Mouse (Mus musculus) CH12.LX (cell line): ENCODE results near the gene Ube2q1. TPM values are rescaled to one million over a fixed set of nuclear protein-coding genes. Genes with fewer than 3 reads are reported as not detected.

Experiments used
- DNase-seq: peaks from one replicate; pipeline ENCODE4 v3.0.0-alpha.2; 2013; ENCODE audit errors: extremely low read depth
- H3K27ac ChIP-seq: 2 replicates; pipeline ENCODE4 v1.5.1; 2012; ENCODE audit warnings: low read depth, mild to moderate bottlenecking, control low read depth, moderate library complexity; ENCODE audit not compliant: insufficient read depth
- H3K27me3 ChIP-seq: replicated peaks from 2 replicates; pipeline ENCODE3; 2012; ENCODE audit warnings: inconsistent platforms
- H3K36me3 ChIP-seq, 2 experiments: replicated peaks in 1 of 2; 2 replicates each; pipeline versions ENCODE3 to v1.6.1; 2012; ENCODE audit warnings: inconsistent platforms in 1 of 2, low read length in 1 of 2, mild to moderate bottlenecking in 1 of 2, mixed read lengths in 1 of 2, moderate library complexity in 1 of 2; ENCODE audit not compliant: control insufficient read depth in 1 of 2, insufficient read depth in 1 of 2
- H3K4me1 ChIP-seq, 2 experiments: 2 replicates each; pipeline ENCODE4 v1.6.1; 2012; ENCODE audit warnings: inconsistent platforms in 1 of 2, moderate library complexity in 1 of 2; ENCODE audit not compliant: insufficient read depth in 2 of 2, control insufficient read depth in 1 of 2
- H3K4me2 ChIP-seq: 2 replicates; pipeline ENCODE4 v1.6.1; 2012; ENCODE audit warnings: low read depth, mild to moderate bottlenecking, control low read depth; ENCODE audit not compliant: poor library complexity, insufficient read depth, severe bottlenecking
- H3K4me3 ChIP-seq, 3 experiments: fragments of 150-350 bp in 1 of 3; sonication (generic) in 1 of 3; replicated peaks in 1 of 3; 2 replicates each; pipeline versions ENCODE3 to v1.5.1; 2011 to 2012; ENCODE audit warnings: low read depth in 2 of 3, low read length in 2 of 3, mild to moderate bottlenecking in 2 of 3, moderate library complexity in 2 of 3, control low read depth in 1 of 3, improper control_type of control experiment in 1 of 3, inconsistent platforms in 1 of 3, mixed read lengths in 1 of 3; ENCODE audit not compliant: poor library complexity in 1 of 3
- H3K79me2 ChIP-seq: replicated peaks from 2 replicates; pipeline ENCODE4 v1.6.1; 2012; ENCODE audit warnings: mild to moderate bottlenecking, moderate library complexity; ENCODE audit not compliant: control insufficient read depth, poor library complexity, insufficient read depth, severe bottlenecking; ENCODE audit errors: extremely low read depth
- H3K9ac ChIP-seq: 2 replicates; pipeline ENCODE4 v1.6.1; 2012; ENCODE audit warnings: low read depth, mild to moderate bottlenecking, control low read depth, moderate library complexity; ENCODE audit not compliant: insufficient read depth
- H3K9me3 ChIP-seq: replicated peaks from 2 replicates; pipeline ENCODE3; 2012; ENCODE audit warnings: low read length, inconsistent platforms, mixed read lengths
- E2F4 ChIP-seq: IDR thresholded peaks from 2 replicates; pipeline ENCODE4 v1.6.1; 2011; ENCODE audit warnings: low read depth, low read length, improper control_type of control experiment; ENCODE audit not compliant: insufficient replicate concordance
- EP300 ChIP-seq: IDR thresholded peaks from 2 replicates; pipeline ENCODE4 v1.6.1; 2011; ENCODE audit warnings: low read length, improper control_type of control experiment
- JUND ChIP-seq: conservative IDR thresholded peaks from 2 replicates; pipeline ENCODE4 v1.6.1; 2011; ENCODE audit warnings: low read depth, low read length, improper control_type of control experiment
- KAT2A ChIP-seq: IDR thresholded peaks from 2 replicates; pipeline ENCODE4 v1.6.1; 2012; ENCODE audit warnings: low read length, improper control_type of control experiment, inconsistent platforms; ENCODE audit not compliant: insufficient replicate concordance
- MAFK ChIP-seq: IDR thresholded peaks from 2 replicates; pipeline ENCODE4 v1.6.1; 2011; ENCODE audit warnings: low read length, improper control_type of control experiment; ENCODE audit not compliant: insufficient replicate concordance
- MAX ChIP-seq: IDR thresholded peaks from 2 replicates; pipeline ENCODE4 v1.6.1; 2011; ENCODE audit warnings: low read length, improper control_type of control experiment
- MAZ ChIP-seq: IDR thresholded peaks from 2 replicates; pipeline ENCODE4 v1.6.1; 2012; ENCODE audit warnings: low read depth, mild to moderate bottlenecking, inconsistent platforms, low read length, improper control_type of control experiment, moderate library complexity
- MXI1 ChIP-seq: IDR thresholded peaks from 2 replicates; pipeline ENCODE4 v1.6.1; 2011; ENCODE audit warnings: mild to moderate bottlenecking, low read depth, low read length, improper control_type of control experiment
- NELFE ChIP-seq: IDR thresholded peaks from 2 replicates; pipeline ENCODE4 v1.6.1; 2011; ENCODE audit warnings: low read depth, low read length, improper control_type of control experiment
- RCOR1 ChIP-seq: conservative IDR thresholded peaks from 2 replicates; pipeline ENCODE4 v1.6.1; 2012; ENCODE audit warnings: low read depth, mild to moderate bottlenecking, inconsistent platforms, low read length, improper control_type of control experiment
- SMC3 ChIP-seq: IDR thresholded peaks from 2 replicates; pipeline ENCODE4 v1.6.1; 2011; ENCODE audit warnings: low read depth, low read length, improper control_type of control experiment
- USF1 ChIP-seq: IDR thresholded peaks from 2 replicates; pipeline ENCODE4 v1.6.1; 2014; ENCODE audit warnings: low read depth, mild to moderate bottlenecking, inconsistent platforms, low read length, improper control_type of control experiment
- dilution Hi-C: fragments of 300-500 bp; cut with MboI; formaldehyde crosslinking; loops from 2 replicates; pipeline ENCODE4 v1.14.3; 2020; ENCODE audit warnings: low sequenced_read_pairs; ENCODE audit not compliant: extremely low pct_unique_long_range_greater_than_20kb, extremely low pct_ligation_motif_present
- in situ Hi-C: fragments of 300-500 bp; cut with MboI; formaldehyde crosslinking; loops from 3 replicates; pipeline ENCODE4 v1.14.3; 2019; ENCODE audit warnings: low sequenced_read_pairs, low pct_ligation_motif_present, low pct_unique_long_range_greater_than_20kb, mixed read lengths
- polyA plus RNA-seq: library from polyadenylated mRNA; unstranded; fragments of >175 nt; gene quantifications from 2 replicates; pipeline ENCODE4 v1.2.1, GENCODE M21; 2012; ENCODE audit warnings: low read depth; ENCODE audit not compliant: insufficient read length
- total RNA-seq, 2 experiments: library from RNA; depleted of rRNA; stranded (reverse); fragments of 300-350 nt in 1 of 2; fragments of >200 nt in 1 of 2; gene quantifications; 2 replicates each; pipeline ENCODE4 v1.2.3; 2012 to 2014

The Ube2q1 gene
- total and polyA plus RNA-seq, 3 experiments, result 35.4 to 88.8 (median 59.4) TPM

- DNase-seq, result no peak
- no peaks in the 10 kb centered on the region for H3K27me3 ChIP-seq
- H3K9ac ChIP-seq, result no peak overlapping the region
- no peaks in the 10 kb centered on the region for H3K9me3 ChIP-seq
- H3K79me2 ChIP-seq, result no peaks in the 10 kb centered on the region
- H3K4me1 ChIP-seq, result peaks cover 0 to 22% of the 10 kb centered on the region in 2 experiments; a peak in 1 of 4 replicates
- H3K4me3 ChIP-seq, result no peak overlapping the region
- no peak overlapping the region for H3K4me2 ChIP-seq
- H3K27ac ChIP-seq, result no peak overlapping the region
- dilution Hi-C loops (no loop called here), in situ Hi-C loops (loop anchor here (25.0 kb wide), 1 partner anchor 418 kb away; the partner anchor contains the start of genes Adam15 and Efna4)
- peaks cover 17 to 27% of the 10 kb centered on the region in 2 experiments for H3K36me3 ChIP-seq
- no peak for TF ChIP-seq MAFK
- no peak for TF ChIP-seq MXI1
- TF ChIP-seq MAZ, result no peak
- TF ChIP-seq MAX, result no peak
- no peak for TF ChIP-seq KAT2A
- TF ChIP-seq USF1, result no peak
- TF ChIP-seq SMC3, result no peak
- TF ChIP-seq EP300, result no peak
- no peak for TF ChIP-seq RCOR1
These were observed 18.1 kb upstream of the Ube2q1 start for GRCm38 (mm10) chr3:89755283-89755682.

- Histone ChIP-seq H3K36me3 (peaks cover 0 to 5% of the 10 kb centered on the region in 2 experiments), H3K4me2 (no peak overlapping the region), H3K79me2 (no peaks in the 10 kb centered on the region), H3K27me3 (no peaks in the 10 kb centered on the region), H3K27ac (no peak overlapping the region), H3K9ac (no peak overlapping the region), H3K9me3 (no peaks in the 10 kb centered on the region), H3K4me3 (no peak overlapping the region), H3K4me1 (peaks cover 5 to 10% of the 10 kb centered on the region in 2 experiments; a peak in 1 of 4 replicates)
- in situ Hi-C loops (loop anchor here (25.0 kb wide), 1 partner anchor 421 kb away; the partner anchor contains the start of genes Adam15 and Efna4), dilution Hi-C loops (no loop called here)
- no peak for DNase-seq
- TF ChIP-seq NELFE, result no peak
These were observed 15.6 kb upstream of the Ube2q1 start for GRCm38 (mm10) chr3:89757851-89758250.

- Histone ChIP-seq H3K9ac (no peak overlapping the region), H3K79me2 (no peaks in the 10 kb centered on the region), H3K36me3 (peaks cover 0 to 3% of the 10 kb centered on the region in 2 experiments), H3K27ac (no peak overlapping the region), H3K4me2 (no peak overlapping the region), H3K9me3 (no peaks in the 10 kb centered on the region), H3K4me1 (peaks cover 5% of the 10 kb centered on the region in 2 experiments; a peak in 1 of 4 replicates), H3K4me3 (no peak overlapping the region), H3K27me3 (no peaks in the 10 kb centered on the region)
- dilution Hi-C loops, result no loop called here
- DNase-seq, result no peak
- TF ChIP-seq MXI1, result no peak
- no peak for TF ChIP-seq USF1
- TF ChIP-seq JUND, result no peak
- no peak for TF ChIP-seq E2F4
- TF ChIP-seq NELFE, result no peak
- no peak for TF ChIP-seq MAFK
- in situ Hi-C loops, result loop anchor here (25.0 kb wide), 1 partner anchor 422 kb away; the partner anchor contains the start of genes Adam15 and Efna4
These were observed 13.6 kb upstream of the Ube2q1 start for GRCm38 (mm10) chr3:89759786-89760185.
